Mouse (Mus musculus) hematopoietic multipotent progenitor cell, adult 10-12 weeks (in vitro differentiated cells): Measurements from ENCODE around the gene Gm29735. TPM values are rescaled to one million over a fixed set of nuclear protein-coding genes. Genes with fewer than 3 reads are reported as not detected.

Source experiments
- polyA plus RNA-seq: library from polyadenylated mRNA; stranded (reverse); fragments of >175 nt; gene quantifications from 2 replicates; pipeline ENCODE4 v1.2.3, GENCODE M21; 2012; ENCODE audit warnings: low replicate concordance

Gm29735 gene
- not detected in 2 replicates for polyA plus RNA-seq

GRCm38 (mm10) chr7:142157013-142157412 is at the start of gene Gm29735:
Gene Gm29735, minus strand, starts transcription at chr7:142157113.

GRCm38 (mm10) chr7:142201064-142201463 is 44.2 kb upstream of the Gm29735 start, which contains the start of gene Krtap5-3:
Gene Krtap5-3, plus strand, starts transcription at chr7:142201364.

GRCm38 (mm10) chr7:142190289-142190688 is 33.4 kb upstream of the Gm29735 start, which contains the start of gene Gm10153:
Gene Gm10153, minus strand, starts transcription at chr7:142190389.

GRCm38 (mm10) chr7:142175905-142176304 is 19.0 kb upstream of the Gm29735 start, which contains the start of gene Krtap5-2:
Gene Krtap5-2, minus strand, starts transcription at chr7:142176005.

GRCm38 (mm10) chr7:142165639-142166038 is 8.7 kb upstream of the Gm29735 start, which contains the start of gene Gm4553:
Gene Gm4553, minus strand, starts transcription at chr7:142165739.

GRCm38 (mm10) chr7:142144507-142144906 is 12.4 kb downstream of the Gm29735 start, which contains the start of gene Gm45337:
Gene Gm45337, minus strand, starts transcription at chr7:142144607.

GRCm38 (mm10) chr7:142135934-142136333 is 21.0 kb downstream of the Gm29735 start, which contains the start of gene Gm39115:
Gene Gm39115, minus strand, starts transcription at chr7:142136034.

GRCm38 (mm10) chr7:142120629-142121028 is 36.3 kb downstream of the Gm29735 start, which contains the start of gene Gm45618:
Gene Gm45618, minus strand, starts transcription at chr7:142120729.

Other genes starting within 250 kb of the Gm29735 start
- 46.2 and 87.7 TPM in 2 replicates for gene Tollip, start 238.6 kb downstream of the Gm29735 start, polyA plus RNA-seq
- 0.05 and 0.15 TPM in 2 replicates for gene Brsk2, start 207.4 kb downstream of the Gm29735 start, polyA plus RNA-seq
- gene Mob2, start 96.0 kb downstream of the Gm29735 start, polyA plus RNA-seq: 11.6 and 41.1 TPM in 2 replicates
- 0.27 and 1.8 TPM in 2 replicates for gene Dusp8, start 61.3 kb downstream of the Gm29735 start, polyA plus RNA-seq
- gene Gm45618, start 36.4 kb downstream of the Gm29735 start, polyA plus RNA-seq: not detected in 2 replicates
- not detected in 2 replicates for gene Gm39115, start 21.1 kb downstream of the Gm29735 start, polyA plus RNA-seq
- gene Gm45337, start 12.5 kb downstream of the Gm29735 start, polyA plus RNA-seq: not detected in 2 replicates
- not detected in 2 replicates for gene Gm4553, start 8.6 kb upstream of the Gm29735 start, polyA plus RNA-seq
- gene Krtap5-2, start 18.9 kb upstream of the Gm29735 start, polyA plus RNA-seq: not detected in 2 replicates
- not detected in 2 replicates for gene Gm10153, start 33.3 kb upstream of the Gm29735 start, polyA plus RNA-seq
- gene Krtap5-3, start 44.3 kb upstream of the Gm29735 start, polyA plus RNA-seq: not detected in 2 replicates
- gene Gm7579, start 54.7 kb upstream of the Gm29735 start, polyA plus RNA-seq: not detected in 2 replicates
- gene Krtap5-5, start 72.9 kb upstream of the Gm29735 start, polyA plus RNA-seq: not detected in 2 replicates
- gene Gm40460, start 84.0 kb upstream of the Gm29735 start, polyA plus RNA-seq: not detected in 2 replicates
- not detected in 2 replicates for gene Gm2431, start 101.2 kb upstream of the Gm29735 start, polyA plus RNA-seq
- gene Gm4559, start 117.2 kb upstream of the Gm29735 start, polyA plus RNA-seq: not detected in 2 replicates
- gene Krtap5-1, start 140.0 kb upstream of the Gm29735 start, polyA plus RNA-seq: not detected in 2 replicates
- gene Krtap5-4, start 146.4 kb upstream of the Gm29735 start, polyA plus RNA-seq: not detected in 2 replicates
- gene Ifitm10, start 216.6 kb upstream of the Gm29735 start, polyA plus RNA-seq: 41.9 and 231 TPM in 2 replicates
- 54.8 and 139 TPM in 2 replicates for gene Gm49369, start 225.6 kb upstream of the Gm29735 start, polyA plus RNA-seq
- gene Ctsd, start 230.9 kb upstream of the Gm29735 start, polyA plus RNA-seq: 105 and 131 TPM in 2 replicates